Mouse (Mus musculus) heart, adult 2 months (tissue): ENCODE data around the gene Plau.

Experiments
- CTCF ChIP-seq: fragments of 200-600 bp; IDR thresholded peaks from 2 replicates; pipeline ENCODE4 v1.8.1; 2022; ENCODE audit warnings: antibody characterized with exemption, mild to moderate bottlenecking, moderate library complexity
- POLR2A ChIP-seq: fragments of 200-500 bp; IDR thresholded peaks from 2 replicates; pipeline ENCODE4 v1.6.1; 2011; ENCODE audit warnings: mild to moderate bottlenecking, low read depth, low read length, control low read depth; ENCODE audit not compliant: insufficient read depth

DNA sequence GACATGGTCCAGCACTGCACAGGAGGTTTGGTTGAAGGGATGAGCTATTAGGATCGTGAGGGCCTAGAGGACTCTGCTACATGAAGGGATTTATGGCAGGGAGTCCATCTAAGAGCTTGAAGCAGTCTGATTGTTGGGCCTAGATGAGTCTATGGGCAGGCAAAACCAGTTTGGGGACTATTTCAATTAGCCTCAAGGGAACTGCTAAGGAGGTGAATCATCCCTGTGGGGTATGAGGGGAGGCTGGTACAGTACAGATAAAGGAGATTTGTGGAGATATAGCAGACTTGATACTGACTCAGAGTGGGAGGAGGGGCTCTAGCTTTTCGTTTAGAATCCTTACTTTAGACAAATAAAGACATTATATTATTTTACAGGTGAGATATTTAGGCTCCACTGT is 14.0 kb downstream of the Plau start:
- TF ChIP-seq CTCF (no peak), POLR2A (no peak)
